Mouse (Mus musculus) hindlimb bud, embryonic 11.5 days (tissue): Measurements from ENCODE around the gene 4930544D05Rik.
A peak's percentile ranks its signal among the peaks of the same experiment; 100 is the strongest.

ENCODE experiments used
- DNase-seq: peaks from one replicate; pipeline ENCODE4 v3.0.0-alpha.2; 2012; ENCODE audit warnings: low read depth, low spot score; ENCODE audit errors: extremely low spot score

4930544D05Rik gene

GRCm38 (mm10) chr11:70639976-70640375, 24.3 kb downstream of the 4930544D05Rik start:
- no peak for DNase-seq

- no peak for DNase-seq
These were observed 25.6 kb downstream of the 4930544D05Rik start for GRCm38 (mm10) chr11:70641241-70641640.

DNA sequence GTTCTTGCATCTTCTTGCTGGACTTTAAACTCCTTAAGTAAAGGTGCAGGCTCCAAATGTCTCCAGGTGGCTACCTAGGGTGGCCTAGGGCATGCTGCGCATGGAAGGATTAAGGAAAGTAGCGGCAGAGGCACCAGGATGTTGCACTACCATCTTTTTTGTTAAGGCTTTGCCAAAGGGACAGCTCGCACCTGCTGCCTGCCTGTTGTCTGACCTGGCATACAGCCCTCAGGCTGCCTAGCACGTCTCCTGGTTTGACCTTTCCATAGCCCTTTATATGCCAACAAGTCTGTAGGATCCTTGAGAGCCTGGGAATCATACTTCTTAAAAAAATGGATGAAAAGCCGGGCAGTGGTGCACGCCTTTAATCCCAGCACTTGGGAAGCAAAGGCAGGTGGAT, 27.4 kb downstream of the 4930544D05Rik start:
- DNase-seq: no peak

- no peak for DNase-seq
These were observed 29.0 kb downstream of the 4930544D05Rik start for GRCm38 (mm10) chr11:70644564-70645103.

GRCm38 (mm10) chr11:70645461-70646258, 30.0 kb downstream of the 4930544D05Rik start:
- DNase-seq: no peak

DNA sequence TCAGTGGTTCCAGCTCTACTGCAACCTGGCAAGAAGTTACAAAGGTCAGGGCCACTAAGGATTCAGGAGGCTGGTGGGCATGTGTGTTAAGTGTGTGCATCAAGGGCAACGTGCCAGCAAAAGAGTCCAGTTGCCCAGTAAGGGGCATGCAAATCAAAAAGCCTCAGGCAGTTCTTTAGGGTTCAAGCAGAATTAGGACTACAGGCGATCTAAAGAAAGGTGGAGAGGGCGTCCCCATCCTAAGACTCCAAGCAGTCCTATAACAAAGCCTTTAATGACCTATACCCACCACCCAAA, 30.6 kb downstream of the 4930544D05Rik start:
- DNase-seq: no peak

GRCm38 (mm10) chr11:70646691-70647650, 31.3 kb downstream of the 4930544D05Rik start, which contains the start of the genes Rnf167 and Slc25a11:
Gene Rnf167, plus strand, starts transcription at chr11:70647235.
Gene Slc25a11, minus strand, starts transcription at chr11:70647479.
- DNase-seq: peak; percentile 97

GRCm38 (mm10) chr11:70647716-70648420, 32.2 kb downstream of the 4930544D05Rik start:
- DNase-seq: no peak

GRCm38 (mm10) chr11:70648512-70648911, 32.9 kb downstream of the 4930544D05Rik start:
- no peak for DNase-seq

DNA sequence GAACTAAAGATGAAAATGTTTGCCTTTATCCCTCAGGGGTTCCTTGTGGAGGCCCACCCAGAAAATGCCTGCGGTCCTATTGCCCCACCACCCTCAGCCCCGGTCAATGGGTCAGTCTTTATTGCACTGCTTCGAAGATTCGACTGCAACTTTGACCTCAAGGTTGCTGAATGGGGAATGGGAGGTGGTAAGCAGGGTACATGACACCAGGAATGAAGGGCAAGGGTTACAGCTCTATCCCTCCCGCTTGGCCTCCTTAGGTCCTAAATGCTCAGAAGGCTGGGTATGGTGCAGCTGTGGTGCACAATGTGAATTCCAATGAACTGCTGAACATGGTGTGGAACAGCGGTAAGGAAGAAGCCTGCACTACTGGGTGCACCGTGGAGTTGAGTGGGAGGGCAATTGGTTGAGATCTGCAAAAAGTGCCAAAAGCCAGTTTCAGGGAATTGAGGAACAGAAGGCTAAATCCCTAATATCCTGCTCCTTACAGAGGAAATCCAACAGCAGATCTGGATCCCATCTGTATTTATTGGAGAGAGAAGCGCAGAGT, 33.6 kb downstream of the 4930544D05Rik start:
- no peak for DNase-seq

DNA sequence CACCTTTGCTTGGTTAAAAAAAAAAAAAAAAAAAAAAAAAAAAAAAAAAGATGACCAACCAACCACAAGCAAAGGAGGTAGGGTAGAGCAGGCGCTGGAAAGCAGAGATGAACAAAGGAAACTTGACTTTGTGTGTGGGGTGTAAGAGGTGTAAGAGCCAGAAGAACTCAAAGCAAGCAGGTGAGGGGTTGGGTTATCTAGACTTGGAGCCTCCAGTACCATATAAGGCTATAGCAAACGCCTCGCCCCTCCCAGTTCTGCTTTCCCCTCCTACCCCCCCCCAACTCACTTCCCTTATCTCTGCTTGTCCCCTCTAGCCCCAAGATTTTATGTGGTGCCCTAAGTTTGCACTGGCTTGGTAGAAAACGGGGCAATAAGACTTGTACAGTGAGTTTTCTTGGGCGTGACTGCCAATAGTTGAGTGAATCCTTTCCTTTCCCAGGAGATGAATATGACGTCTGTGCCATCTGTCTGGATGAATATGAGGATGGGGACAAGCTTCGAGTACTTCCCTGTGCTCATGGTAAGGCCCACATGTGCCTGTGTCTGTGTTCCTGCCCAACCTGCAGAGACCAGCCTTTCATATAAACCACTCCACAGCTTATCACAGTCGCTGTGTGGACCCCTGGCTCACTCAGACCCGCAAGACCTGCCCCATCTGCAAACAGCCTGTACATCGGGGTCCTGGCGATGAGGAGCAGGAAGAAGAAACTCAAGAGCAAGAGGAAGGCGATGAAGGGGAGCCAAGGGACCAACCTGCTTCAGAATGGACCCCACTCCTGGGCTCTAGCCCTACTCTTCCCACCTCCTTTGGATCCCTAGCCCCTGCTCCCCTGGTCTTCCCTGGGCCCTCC, 34.9 kb downstream of the 4930544D05Rik start:
- no peak for DNase-seq

GRCm38 (mm10) chr11:70651391-70651790, 35.7 kb downstream of the 4930544D05Rik start:
- no peak for DNase-seq

GRCm38 (mm10) chr11:70652029-70652883, 36.6 kb downstream of the 4930544D05Rik start:
- no peak for DNase-seq

- no peak for DNase-seq
These were observed 37.3 kb downstream of the 4930544D05Rik start for GRCm38 (mm10) chr11:70652884-70653344.

- DNase-seq: no peak
These were observed 37.9 kb downstream of the 4930544D05Rik start for GRCm38 (mm10) chr11:70653345-70654197.

DNA sequence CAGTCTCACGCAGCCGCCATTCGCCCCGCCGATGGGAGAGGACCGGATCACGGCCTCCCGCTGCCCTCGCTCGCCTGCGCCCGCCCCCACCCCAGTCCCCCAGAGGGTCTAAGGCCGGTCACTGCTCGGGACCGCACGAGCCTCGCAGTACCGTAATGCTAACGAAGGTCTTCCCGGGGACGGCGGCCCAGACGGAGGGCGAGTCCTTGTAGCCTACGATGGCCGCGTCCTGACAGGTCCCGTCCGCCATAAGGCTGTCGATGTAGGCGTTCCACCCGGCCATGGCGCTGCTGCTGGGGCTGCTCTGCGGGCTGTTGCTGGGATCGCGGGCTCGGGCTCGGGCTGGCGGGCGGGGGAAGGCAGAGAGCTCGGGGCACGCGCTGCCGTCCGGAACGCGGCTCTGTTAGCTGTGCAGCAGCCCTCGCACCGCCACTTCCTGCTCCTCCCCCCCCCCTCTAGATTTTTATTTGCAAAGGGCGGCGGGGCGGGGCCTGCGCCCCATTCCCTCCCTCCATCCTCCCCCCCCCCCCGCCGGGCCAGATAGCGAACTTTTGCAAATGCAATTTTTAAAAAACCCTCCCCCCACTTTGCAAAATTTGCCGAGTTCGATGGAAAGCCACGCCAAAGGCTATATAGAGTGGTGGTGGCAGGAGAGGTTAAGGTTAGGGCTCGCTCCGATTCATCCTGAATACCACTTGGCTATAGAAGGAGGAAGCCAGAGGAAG, 38.7 kb downstream of the 4930544D05Rik start, which contains the start of gene Pfn1:
Pfn1 (minus strand) TSS at position 447 of the 725 bp plus-strand sequence.
- no peak for DNase-seq
